Mouse (Mus musculus) monocyte, adult 5-6 weeks (primary cell): ENCODE measurements around the gene Rnf141. TPM values are rescaled to one million over a fixed set of nuclear protein-coding genes. Genes with fewer than 3 reads are reported as not detected.

ENCODE experiments used
- ATAC-seq: fragments of 153-309, 156-312 bp; replicated peaks from 2 replicates; pipeline ENCODE4 v1.8.0; 2017; ENCODE audit warnings: mild to moderate bottlenecking; ENCODE audit not compliant: low TSS enrichment, insufficient number of reproducible peaks, severe bottlenecking, poor library complexity, low FRiP score
- total RNA-seq: library from RNA; stranded (forward); fragments of 200-1000, 200-491, 200-594 nt; gene quantifications from 3 replicates; pipeline ENCODE4 v1.2.3, GENCODE M21; 2017

The Rnf141 gene
- total RNA-seq, 1 experiment from 2014 or later: 21.2 TPM

DNA sequence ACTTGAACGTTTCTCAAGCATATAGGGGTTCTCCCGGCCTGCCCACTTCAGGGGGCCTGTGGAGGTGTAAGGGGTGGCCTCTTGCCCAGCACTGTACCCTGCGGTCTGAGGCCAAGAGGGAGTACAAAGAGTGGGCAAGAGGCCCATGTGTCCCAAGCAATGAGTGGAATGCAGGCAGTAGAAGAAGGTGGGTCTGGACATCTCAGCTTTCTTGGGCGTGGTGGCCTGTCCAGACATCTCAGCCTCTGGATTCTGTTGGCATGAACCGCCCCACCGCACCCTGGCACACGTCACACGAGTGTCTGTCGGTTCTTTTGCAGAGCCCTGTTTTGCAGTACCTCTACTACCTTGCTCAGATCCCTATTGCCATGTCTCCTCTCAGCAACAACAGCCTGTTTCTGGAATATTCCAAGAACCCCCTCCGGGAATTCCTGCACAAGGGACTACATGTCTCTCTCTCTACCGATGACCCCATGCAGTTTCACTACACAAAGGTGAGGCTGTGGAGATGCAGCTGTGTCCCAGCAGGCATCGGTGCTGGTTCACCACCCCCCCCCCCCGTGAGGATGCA, 36.7 kb downstream of the Rnf141 start:
- no peak for ATAC-seq

- ATAC-seq: no peak
Measured at GRCm38 (mm10) chr7:110804266-110804665, 40.0 kb downstream of the Rnf141 start.

DNA sequence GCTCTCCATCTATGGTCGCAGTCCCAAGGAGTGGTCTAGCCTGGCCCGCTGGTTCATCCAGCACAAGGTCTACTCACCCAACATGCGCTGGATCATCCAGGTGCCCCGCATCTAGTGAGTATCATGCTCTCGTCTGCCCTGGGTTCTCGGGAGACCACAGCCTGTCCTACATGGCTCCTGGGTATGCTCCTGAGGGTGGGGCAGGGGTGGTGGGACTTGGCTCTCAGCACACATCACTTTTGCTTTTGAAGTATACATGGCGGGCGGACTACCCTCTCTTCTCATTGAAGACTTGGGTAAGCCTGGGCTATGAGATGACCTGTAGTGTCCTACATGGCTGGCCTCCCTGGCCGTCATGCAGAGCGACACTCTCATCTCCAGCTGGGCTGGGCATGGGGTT, 41.1 kb downstream of the Rnf141 start:
- ATAC-seq: no peak

- ATAC-seq: 0 out of 2 replicates have a peak, but pooled peaks have one; percentile 37
Measured at GRCm38 (mm10) chr7:110801028-110801427, 43.2 kb downstream of the Rnf141 start.

- no peak for ATAC-seq
Measured at GRCm38 (mm10) chr7:110797722-110798409, 46.4 kb downstream of the Rnf141 start.

GRCm38 (mm10) chr7:110796367-110797051, 47.7 kb downstream of the Rnf141 start:
- ATAC-seq: peak; percentile 94

DNA sequence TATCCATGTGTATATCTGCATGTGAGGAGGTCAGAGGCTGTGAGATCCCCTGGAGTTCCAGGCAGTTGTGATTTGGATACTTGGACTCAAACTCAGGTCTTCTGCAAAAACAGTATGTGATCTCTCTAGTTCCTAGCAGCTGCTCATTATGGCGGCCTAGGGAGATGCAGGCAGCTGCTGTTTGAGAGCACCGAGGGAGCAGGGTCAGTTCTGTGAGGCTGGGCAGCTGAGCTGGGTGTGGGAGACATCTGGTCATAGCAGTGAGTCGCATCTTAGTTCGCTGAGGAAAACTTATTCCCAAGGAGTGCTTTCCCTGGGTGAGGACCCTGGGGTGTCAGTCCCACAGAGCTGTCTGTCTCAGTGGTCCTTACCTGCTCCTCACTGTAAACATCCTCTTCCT, 49.5 kb downstream of the Rnf141 start:
- ATAC-seq: no peak

DNA sequence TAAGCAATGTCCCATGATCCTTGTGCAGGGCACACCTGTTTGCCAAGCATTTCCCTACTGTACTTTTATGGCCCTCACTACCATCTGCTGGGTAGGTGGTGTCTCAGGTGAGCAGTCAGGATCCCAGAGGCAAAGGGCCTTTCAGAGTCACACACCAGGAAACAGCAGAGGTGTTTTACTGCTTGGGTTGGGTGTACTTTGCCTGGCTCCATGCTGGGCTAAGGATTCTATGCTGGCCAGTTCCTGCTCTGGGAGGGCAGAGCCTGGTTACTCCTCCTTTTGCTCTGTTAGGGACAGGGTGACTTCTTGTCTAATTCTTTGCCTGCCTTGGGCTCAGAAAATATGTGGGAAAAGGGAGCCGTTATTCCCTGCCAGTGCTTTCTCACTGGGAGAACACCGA, 51.4 kb downstream of the Rnf141 start:
- no peak for ATAC-seq

DNA sequence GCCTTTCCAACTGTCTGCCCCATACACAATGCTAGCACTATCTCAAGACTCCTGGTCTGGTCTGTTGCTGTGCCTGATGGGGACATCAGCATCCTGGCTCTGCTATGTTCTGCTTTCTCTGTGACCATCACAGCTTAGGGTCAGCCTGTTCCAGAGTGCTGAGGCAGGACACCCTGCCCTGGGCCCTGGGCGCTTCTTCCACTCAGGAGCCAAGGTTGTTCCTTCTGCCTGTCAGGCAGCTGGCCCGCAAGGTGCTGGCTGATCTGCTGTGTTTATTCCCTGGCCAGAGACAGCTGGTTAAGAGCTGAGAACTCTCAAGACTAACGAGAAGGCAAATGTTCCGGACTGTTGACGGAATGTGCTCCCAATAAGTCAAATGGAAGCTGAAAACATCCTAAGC, 52.1 kb downstream of the Rnf141 start:
- no peak for ATAC-seq

DNA sequence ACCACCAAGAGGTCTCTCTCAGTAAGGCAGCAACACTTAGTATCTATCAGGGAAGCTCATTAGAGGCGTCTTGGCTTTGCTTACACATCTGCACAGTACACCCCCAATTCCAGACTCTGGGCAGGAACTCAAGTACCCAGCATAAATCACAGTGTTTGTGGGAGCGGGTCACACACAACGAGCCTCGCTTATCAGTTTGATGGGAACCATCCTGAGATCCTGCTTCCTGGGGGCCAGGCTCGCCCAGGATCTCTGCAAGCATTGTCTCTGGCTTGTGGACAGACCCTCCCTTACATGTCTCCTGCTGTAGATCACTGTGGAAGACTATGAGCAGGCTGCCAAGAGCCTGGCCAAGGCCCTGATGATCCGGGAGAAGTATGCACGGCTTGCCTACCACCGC, 53.4 kb downstream of the Rnf141 start:
- no peak for ATAC-seq

- ATAC-seq: no peak
Measured at GRCm38 (mm10) chr7:110787310-110787709, 56.9 kb downstream of the Rnf141 start.

DNA sequence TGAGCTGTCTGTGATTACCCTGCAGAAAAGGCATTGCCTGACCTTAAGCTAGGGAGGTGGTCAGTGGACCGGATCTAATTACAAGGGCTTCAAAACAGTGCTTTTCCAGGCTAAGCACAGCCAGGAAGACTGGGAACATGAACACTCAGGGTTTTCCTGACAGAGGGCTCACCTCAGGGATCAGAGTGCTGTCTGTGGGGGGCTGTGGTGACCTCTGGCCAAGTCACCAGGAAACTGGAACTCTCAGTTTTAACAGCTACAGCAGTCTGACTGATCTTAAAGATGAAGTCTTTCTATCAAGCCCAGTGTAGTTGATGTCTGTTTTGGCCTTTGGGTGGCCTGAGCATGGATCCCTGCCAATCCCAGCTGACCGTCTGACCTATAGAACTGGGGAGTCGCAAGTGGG, 58.5 kb downstream of the Rnf141 start:
- ATAC-seq: no peak

GRCm38 (mm10) chr7:110784965-110785364, 59.3 kb downstream of the Rnf141 start:
- no peak for ATAC-seq

DNA sequence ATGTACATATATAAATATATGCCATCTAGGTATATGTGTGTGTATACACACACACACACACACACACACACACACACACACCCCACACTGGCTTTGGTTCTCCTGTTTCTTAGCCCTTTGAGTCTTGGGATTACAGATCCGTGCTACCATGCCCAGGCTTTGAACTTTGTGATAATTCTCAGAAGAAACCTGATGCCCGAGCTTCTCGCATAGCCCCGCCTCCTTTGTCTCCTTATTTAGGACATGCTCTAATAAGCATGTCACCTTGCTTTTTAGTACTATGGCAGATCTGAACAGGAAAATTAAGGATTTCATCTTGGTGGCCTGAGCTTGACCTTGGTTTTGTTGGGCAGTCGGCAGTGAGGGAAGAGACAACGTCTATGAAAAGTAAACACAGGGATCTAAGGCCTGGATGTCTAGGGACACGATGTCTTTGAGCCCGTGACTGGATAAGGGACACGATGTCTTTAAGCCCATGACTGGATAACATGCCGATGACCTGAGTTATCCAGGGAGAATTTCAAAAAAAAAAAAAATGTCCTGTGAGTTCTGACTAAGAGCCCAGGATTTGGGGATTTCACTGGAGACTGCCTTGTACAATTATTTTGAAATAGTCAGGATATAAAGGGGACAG, 61.3 kb downstream of the Rnf141 start:
- ATAC-seq: no peak

- ATAC-seq: no peak
Measured at GRCm38 (mm10) chr7:110782135-110782534, 62.1 kb downstream of the Rnf141 start.

DNA sequence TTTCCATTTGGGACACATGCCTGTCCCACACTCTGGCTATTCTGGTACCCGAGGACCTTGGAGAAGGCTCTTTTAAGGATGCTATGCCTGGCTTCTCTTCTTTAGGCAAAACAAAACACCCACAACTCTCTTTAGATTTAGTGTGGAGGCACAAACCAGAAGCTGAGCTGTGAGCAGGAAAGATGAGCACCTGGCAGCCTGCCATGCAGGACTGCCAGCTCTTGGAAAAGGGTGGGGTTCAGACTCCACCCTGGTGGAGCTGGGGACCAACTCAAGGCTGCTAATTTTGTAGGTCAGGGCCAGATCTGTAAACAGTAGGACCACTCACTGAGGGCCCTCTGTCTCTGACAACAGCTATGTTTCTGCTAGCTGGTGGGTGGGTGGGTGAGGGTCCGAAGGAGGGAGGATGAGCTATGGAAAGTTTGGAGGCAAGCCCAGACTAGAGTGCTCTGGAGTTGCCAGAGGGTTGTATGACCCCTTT, 63.0 kb downstream of the Rnf141 start:
- no peak for ATAC-seq

- no peak for ATAC-seq
Measured at GRCm38 (mm10) chr7:110780520-110780919, 63.7 kb downstream of the Rnf141 start.

- ATAC-seq: no peak
Measured at GRCm38 (mm10) chr7:110779605-110780111, 64.6 kb downstream of the Rnf141 start.

- ATAC-seq: no peak
Measured at GRCm38 (mm10) chr7:110778933-110779332, 65.3 kb downstream of the Rnf141 start.
